Mouse (Mus musculus) thymus, postnatal 36 days (tissue): ENCODE data around the gene Gm20388.
A peak's percentile ranks its signal among the peaks of the same experiment; 100 is the strongest.

Experiments used
- DNase-seq, 2 experiments: peaks; one replicate each; pipeline ENCODE4 v3.0.0; 2022; ENCODE audit warnings: mixed read lengths in 2 of 2

Gm20388 gene

GRCm38 (mm10) chr8:123763355-123763754 lies 3852.7 kb downstream of the Gm20388 start:
- DNase-seq, result no peak

GRCm38 (mm10) chr8:123764671-123765070 lies 3854.0 kb downstream of the Gm20388 start:
- DNase-seq, result no peak

GRCm38 (mm10) chr8:123766516-123766915 lies 3855.9 kb downstream of the Gm20388 start:
- DNase-seq, result no peak

- DNase-seq, result no peak
These were observed 3857.2 kb downstream of the Gm20388 start for GRCm38 (mm10) chr8:123767874-123768273.

- DNase-seq, result peak in 1 of 2 experiments; percentile 6
These were observed 3858.1 kb downstream of the Gm20388 start for GRCm38 (mm10) chr8:123768492-123769356.

GRCm38 (mm10) chr8:123773468-123773867 lies 3862.8 kb downstream of the Gm20388 start:
- no peak for DNase-seq

- no peak for DNase-seq
These were observed 3863.8 kb downstream of the Gm20388 start for GRCm38 (mm10) chr8:123774491-123774890.

GRCm38 (mm10) chr8:123777319-123777718 lies 3866.7 kb downstream of the Gm20388 start:
- no peak for DNase-seq

GRCm38 (mm10) chr8:123780471-123780870 lies 3869.8 kb downstream of the Gm20388 start:
- no peak for DNase-seq

- DNase-seq, result no peak
These were observed 3870.6 kb downstream of the Gm20388 start for GRCm38 (mm10) chr8:123781256-123781655.

- peak; percentile 22 to 25 for DNase-seq
These were observed 3873.0 kb downstream of the Gm20388 start for GRCm38 (mm10) chr8:123783525-123784249.

- no peak for DNase-seq
These were observed 3875.5 kb downstream of the Gm20388 start for GRCm38 (mm10) chr8:123786166-123786565.

GRCm38 (mm10) chr8:123786644-123787043 lies 3876.0 kb downstream of the Gm20388 start:
- DNase-seq, result no peak

GRCm38 (mm10) chr8:123787254-123787897 lies 3876.7 kb downstream of the Gm20388 start:
- DNase-seq, result peak; percentile 6 to 23

- no peak for DNase-seq
These were observed 3878.0 kb downstream of the Gm20388 start for GRCm38 (mm10) chr8:123788416-123789170.

- DNase-seq, result no peak
These were observed 3878.8 kb downstream of the Gm20388 start for GRCm38 (mm10) chr8:123789461-123789860.

GRCm38 (mm10) chr8:123789970-123790369 lies 3879.3 kb downstream of the Gm20388 start:
- peak; percentile 74 to 80 for DNase-seq

GRCm38 (mm10) chr8:123791101-123791844 lies 3880.6 kb downstream of the Gm20388 start:
- DNase-seq, result no peak

GRCm38 (mm10) chr8:123791845-123792225 lies 3881.2 kb downstream of the Gm20388 start:
- no peak for DNase-seq

GRCm38 (mm10) chr8:123793900-123794299 lies 3883.3 kb downstream of the Gm20388 start:
- no peak for DNase-seq

GRCm38 (mm10) chr8:123794766-123795165 lies 3884.1 kb downstream of the Gm20388 start:
- no peak for DNase-seq

GRCm38 (mm10) chr8:123796758-123797157 lies 3886.1 kb downstream of the Gm20388 start:
- DNase-seq, result no peak
